Mouse (Mus musculus): Measurements from ENCODE around the gene Defb13. TPM values are rescaled to one million over a fixed set of nuclear protein-coding genes. Genes with fewer than 3 reads are reported as not detected.
A peak's percentile ranks its signal among the peaks of the same experiment; 100 is the strongest.

Defb13 gene
- polyA plus RNA-seq, 1 experiment from 2014 or later, result not detected

- no peak for TF ChIP-seq CTCF (IDR thresholded peaks at IDR 0.05; ENCODE audit: low read depth)
- TF ChIP-seq EP300 (IDR thresholded peaks at IDR 0.05; ENCODE audit: low read depth), result no peak
- no peaks in the 10 kb centered on the region for H3K27me3 ChIP-seq (ENCODE audit: insufficient read depth, low read length)
These were observed 31.6 kb downstream of the Defb13 start for GRCm38 (mm10) chr8:21978193-21978592.

GRCm38 (mm10) chr8:21981664-21982337 lies 35.2 kb downstream of the Defb13 start:
- Histone ChIP-seq H3K4me2 (ENCODE audit: low read depth, low read length) (no peak overlapping the region), H3K27me3 (ENCODE audit: insufficient read depth, low read length) (no peaks in the 10 kb centered on the region), H3K36me3 (replicated peaks; ENCODE audit: insufficient read depth, low read length) (no peaks in the 10 kb centered on the region), H3K4me3 (ENCODE audit: low read depth, low read length) (no peak overlapping the region), H3K4me1 (ENCODE audit: insufficient read depth) (no peaks in the 10 kb centered on the region), H3K9me3 (ENCODE audit: low read length) (no peaks in the 10 kb centered on the region), H3K9ac (replicated peaks) (no peak overlapping the region), H3K27ac (ENCODE audit: low read depth) (no peak overlapping the region)
- ATAC-seq, result no peak
- TF ChIP-seq CTCF (IDR thresholded peaks at IDR 0.05; ENCODE audit: low read depth), result peak; percentile 34; the same call in 1 of the 2 replicates
- TF ChIP-seq EP300 (IDR thresholded peaks at IDR 0.05; ENCODE audit: low read depth), result no peak
- WGBS (ENCODE audit: insufficient replicate concordance), result 61% methylated on average over 8 of the region's 8 CpGs
- no peak for DNase-seq

More at GRCm38 (mm10) chr8:21978193-21978592, 31.6 kb downstream of the Defb13 start:
- WGBS (ENCODE audit: insufficient replicate concordance), result 60% methylated on average over 4 of the region's 4 CpGs
- no peaks in the 10 kb centered on the region for H3K9me3 ChIP-seq (ENCODE audit: low read length)
- H3K4me2 ChIP-seq (ENCODE audit: low read depth, low read length), result no peak overlapping the region
- DNase-seq, result no peak
- H3K4me1 ChIP-seq (ENCODE audit: insufficient read depth), result no peaks in the 10 kb centered on the region
- no peak overlapping the region for H3K4me3 ChIP-seq (ENCODE audit: low read depth, low read length)
- H3K27ac ChIP-seq (ENCODE audit: low read depth), result no peak overlapping the region
- no peak overlapping the region for H3K9ac ChIP-seq (replicated peaks)
- H3K36me3 ChIP-seq (replicated peaks; ENCODE audit: insufficient read depth, low read length), result no peaks in the 10 kb centered on the region
- ATAC-seq, result no peak

GRCm38 (mm10) chr8:21992184-21992583 lies 45.6 kb downstream of the Defb13 start:
- DNase-seq, result no peak
- TF ChIP-seq CTCF (IDR thresholded peaks at IDR 0.05; ENCODE audit: low read depth) (peak; percentile 74), EP300 (IDR thresholded peaks at IDR 0.05; ENCODE audit: low read depth) (no peak)
- ATAC-seq, result no peak
- Histone ChIP-seq H3K4me2 (ENCODE audit: low read depth, low read length) (no peak overlapping the region), H3K27me3 (ENCODE audit: insufficient read depth, low read length) (no peaks in the 10 kb centered on the region), H3K36me3 (replicated peaks; ENCODE audit: insufficient read depth, low read length) (peaks cover 16% of the 10 kb centered on the region), H3K4me3 (ENCODE audit: low read depth, low read length) (no peak overlapping the region), H3K9me3 (ENCODE audit: low read length) (no peaks in the 10 kb centered on the region), H3K9ac (replicated peaks) (no peak overlapping the region), H3K4me1 (ENCODE audit: insufficient read depth) (no peaks in the 10 kb centered on the region), H3K27ac (ENCODE audit: low read depth) (no peak overlapping the region)
- WGBS (ENCODE audit: insufficient replicate concordance), result 26% methylated on average over 6 of the region's 6 CpGs

- no peaks in the 10 kb centered on the region for H3K4me1 ChIP-seq (ENCODE audit: insufficient read depth)
- H3K9me3 ChIP-seq (ENCODE audit: low read length), result no peaks in the 10 kb centered on the region
- H3K27ac ChIP-seq (ENCODE audit: low read depth), result no peak overlapping the region
- no peak overlapping the region for H3K4me3 ChIP-seq (ENCODE audit: low read depth, low read length)
- 47% methylated on average over 3 of the region's 3 CpGs for WGBS (ENCODE audit: insufficient replicate concordance)
- DNase-seq (no peak), ATAC-seq (no peak)
- no peak overlapping the region for H3K9ac ChIP-seq (replicated peaks)
- H3K4me2 ChIP-seq (ENCODE audit: low read depth, low read length), result no peak overlapping the region
- TF ChIP-seq EP300 (IDR thresholded peaks at IDR 0.05; ENCODE audit: low read depth), result no peak
- no peak for TF ChIP-seq CTCF (IDR thresholded peaks at IDR 0.05; ENCODE audit: low read depth)
- H3K36me3 ChIP-seq (replicated peaks; ENCODE audit: insufficient read depth, low read length), result peaks cover 28% of the 10 kb centered on the region
- no peaks in the 10 kb centered on the region for H3K27me3 ChIP-seq (ENCODE audit: insufficient read depth, low read length)
These were observed 48.6 kb downstream of the Defb13 start for GRCm38 (mm10) chr8:21995181-21995580.

Other genes starting within 250 kb of the Defb13 start
- not detected in 2 replicates for gene AY761184, start 243.1 kb upstream of the Defb13 start, polyA plus RNA-seq (2015; fragmentation: Nextera tagmentation; extraction: Ambion mirVana)
- gene Defa24, start 212.3 kb upstream of the Defb13 start, polyA plus RNA-seq (2015; fragmentation: Nextera tagmentation; extraction: Ambion mirVana), result not detected in 2 replicates
- not detected in 2 replicates for gene Defb50, start 123.2 kb upstream of the Defb13 start, polyA plus RNA-seq (2015; fragmentation: Nextera tagmentation; extraction: Ambion mirVana)
- not detected in 2 replicates for gene Defb2, start 106.8 kb upstream of the Defb13 start, polyA plus RNA-seq (2015; fragmentation: Nextera tagmentation; extraction: Ambion mirVana)
- gene Defb10, start 87.9 kb upstream of the Defb13 start, polyA plus RNA-seq (2015; fragmentation: Nextera tagmentation; extraction: Ambion mirVana), result not detected in 2 replicates
- gene Defb9, start 61.3 kb upstream of the Defb13 start, polyA plus RNA-seq (2015; fragmentation: Nextera tagmentation; extraction: Ambion mirVana), result not detected in 2 replicates
- gene Defb11, start 40.4 kb upstream of the Defb13 start, polyA plus RNA-seq (2015; fragmentation: Nextera tagmentation; extraction: Ambion mirVana), result not detected in 2 replicates
- gene Defb15, start 14.1 kb upstream of the Defb13 start, polyA plus RNA-seq (2015; fragmentation: Nextera tagmentation; extraction: Ambion mirVana), result not detected in 2 replicates
- gene Defb35, start 8.4 kb upstream of the Defb13 start, polyA plus RNA-seq (2015; fragmentation: Nextera tagmentation; extraction: Ambion mirVana), result not detected in 2 replicates
- gene Fam90a1a, start 12.0 kb downstream of the Defb13 start, polyA plus RNA-seq (2015; fragmentation: Nextera tagmentation; extraction: Ambion mirVana), result not detected in 2 replicates
- not detected in 2 replicates for gene Ccdc70, start 23.0 kb downstream of the Defb13 start, polyA plus RNA-seq (2015; fragmentation: Nextera tagmentation; extraction: Ambion mirVana)
- gene Atp7b, start 113.5 kb downstream of the Defb13 start, polyA plus RNA-seq (2015; fragmentation: Nextera tagmentation; extraction: Ambion mirVana), result 4.7 and 5.7 TPM in 2 replicates
- 7.8 and 8.7 TPM in 2 replicates for gene Alg11, start 114.0 kb downstream of the Defb13 start, polyA plus RNA-seq (2015; fragmentation: Nextera tagmentation; extraction: Ambion mirVana)
- 0.12 and 0.26 TPM in 2 replicates for gene Nek5, start 178.3 kb downstream of the Defb13 start, polyA plus RNA-seq (2015; fragmentation: Nextera tagmentation; extraction: Ambion mirVana)
- 0.96 and 1.2 TPM in 2 replicates for gene Nek3, start 219.7 kb downstream of the Defb13 start, polyA plus RNA-seq (2015; fragmentation: Nextera tagmentation; extraction: Ambion mirVana)
- gene Ckap2, start 239.1 kb downstream of the Defb13 start, polyA plus RNA-seq (2015; fragmentation: Nextera tagmentation; extraction: Ambion mirVana), result 9.4 and 10.0 TPM in 2 replicates
- gene Vps36, start 246.0 kb downstream of the Defb13 start, polyA plus RNA-seq (2015; fragmentation: Nextera tagmentation; extraction: Ambion mirVana), result 10.4 and 10.6 TPM in 2 replicates

All from liver, postnatal 0 days (tissue).